Mouse (Mus musculus) CH12.LX (cell line): ENCODE data around the gene Rae1. TPM values are rescaled to one million over a fixed set of nuclear protein-coding genes. Genes with fewer than 3 reads are reported as not detected.

ENCODE experiments used
- DNase-seq: peaks from one replicate; pipeline ENCODE4 v3.0.0-alpha.2; 2013; ENCODE audit errors: extremely low read depth
- H3K27ac ChIP-seq: 2 replicates; pipeline ENCODE4 v1.5.1; 2012; ENCODE audit warnings: low read depth, mild to moderate bottlenecking, control low read depth, moderate library complexity; ENCODE audit not compliant: insufficient read depth
- H3K27me3 ChIP-seq: replicated peaks from 2 replicates; pipeline ENCODE3; 2012; ENCODE audit warnings: inconsistent platforms
- H3K36me3 ChIP-seq, 2 experiments: replicated peaks in 1 of 2; 2 replicates each; pipeline versions ENCODE3 to v1.6.1; 2012; ENCODE audit warnings: inconsistent platforms in 1 of 2, low read length in 1 of 2, mild to moderate bottlenecking in 1 of 2, mixed read lengths in 1 of 2, moderate library complexity in 1 of 2; ENCODE audit not compliant: control insufficient read depth in 1 of 2, insufficient read depth in 1 of 2
- H3K4me1 ChIP-seq, 2 experiments: 2 replicates each; pipeline ENCODE4 v1.6.1; 2012; ENCODE audit warnings: inconsistent platforms in 1 of 2, moderate library complexity in 1 of 2; ENCODE audit not compliant: insufficient read depth in 2 of 2, control insufficient read depth in 1 of 2
- H3K4me2 ChIP-seq: 2 replicates; pipeline ENCODE4 v1.6.1; 2012; ENCODE audit warnings: low read depth, mild to moderate bottlenecking, control low read depth; ENCODE audit not compliant: poor library complexity, insufficient read depth, severe bottlenecking
- H3K4me3 ChIP-seq, 3 experiments: fragments of 150-350 bp in 1 of 3; sonication (generic) in 1 of 3; replicated peaks in 1 of 3; 2 replicates each; pipeline versions ENCODE3 to v1.5.1; 2011 to 2012; ENCODE audit warnings: low read depth in 2 of 3, low read length in 2 of 3, mild to moderate bottlenecking in 2 of 3, moderate library complexity in 2 of 3, control low read depth in 1 of 3, improper control_type of control experiment in 1 of 3, inconsistent platforms in 1 of 3, mixed read lengths in 1 of 3; ENCODE audit not compliant: poor library complexity in 1 of 3
- H3K79me2 ChIP-seq: replicated peaks from 2 replicates; pipeline ENCODE4 v1.6.1; 2012; ENCODE audit warnings: mild to moderate bottlenecking, moderate library complexity; ENCODE audit not compliant: control insufficient read depth, poor library complexity, insufficient read depth, severe bottlenecking; ENCODE audit errors: extremely low read depth
- H3K9ac ChIP-seq: 2 replicates; pipeline ENCODE4 v1.6.1; 2012; ENCODE audit warnings: low read depth, mild to moderate bottlenecking, control low read depth, moderate library complexity; ENCODE audit not compliant: insufficient read depth
- H3K9me3 ChIP-seq: replicated peaks from 2 replicates; pipeline ENCODE3; 2012; ENCODE audit warnings: low read length, inconsistent platforms, mixed read lengths
- BHLHE40 ChIP-seq: IDR thresholded peaks from 2 replicates; pipeline ENCODE4 v1.6.1; 2011; ENCODE audit warnings: mild to moderate bottlenecking, low read depth, low read length, improper control_type of control experiment
- CHD1 ChIP-seq: IDR thresholded peaks from 2 replicates; pipeline ENCODE4 v1.6.1; 2012; ENCODE audit warnings: low read depth, low read length, improper control_type of control experiment, inconsistent platforms
- CHD2 ChIP-seq: IDR thresholded peaks from 2 replicates; pipeline ENCODE4 v1.6.1; 2011; ENCODE audit warnings: low read length, improper control_type of control experiment
- E2F4 ChIP-seq: IDR thresholded peaks from 2 replicates; pipeline ENCODE4 v1.6.1; 2011; ENCODE audit warnings: low read depth, low read length, improper control_type of control experiment; ENCODE audit not compliant: insufficient replicate concordance
- ELF1 ChIP-seq: IDR thresholded peaks from 2 replicates; pipeline ENCODE4 v1.6.1; 2014; ENCODE audit warnings: low read depth, mild to moderate bottlenecking, inconsistent platforms, low read length, improper control_type of control experiment
- EP300 ChIP-seq: IDR thresholded peaks from 2 replicates; pipeline ENCODE4 v1.6.1; 2011; ENCODE audit warnings: low read length, improper control_type of control experiment
- ETS1 ChIP-seq: conservative IDR thresholded peaks from 2 replicates; pipeline ENCODE4 v1.6.1; 2012; ENCODE audit warnings: low read depth, mild to moderate bottlenecking, inconsistent platforms, low read length, improper control_type of control experiment, moderate library complexity
- GABPA ChIP-seq: IDR thresholded peaks from 2 replicates; pipeline ENCODE4 v1.6.1; 2012; ENCODE audit warnings: low read depth, low read length, improper control_type of control experiment, inconsistent platforms; ENCODE audit not compliant: insufficient replicate concordance
- HCFC1 ChIP-seq: IDR thresholded peaks from 2 replicates; pipeline ENCODE4 v1.6.1; 2012; ENCODE audit warnings: low read depth, mild to moderate bottlenecking, inconsistent platforms, low read length, improper control_type of control experiment
- IRF4 ChIP-seq: IDR thresholded peaks from 2 replicates; pipeline ENCODE4 v1.6.1; 2014; ENCODE audit warnings: low read depth, mild to moderate bottlenecking, inconsistent platforms, low read length, improper control_type of control experiment
- JUN ChIP-seq: IDR thresholded peaks from 2 replicates; pipeline ENCODE4 v1.6.1; 2011; ENCODE audit warnings: low read depth, mild to moderate bottlenecking, low read length, improper control_type of control experiment, moderate library complexity; ENCODE audit not compliant: insufficient read depth
- JUND ChIP-seq: conservative IDR thresholded peaks from 2 replicates; pipeline ENCODE4 v1.6.1; 2011; ENCODE audit warnings: low read depth, low read length, improper control_type of control experiment
- MAFK ChIP-seq: IDR thresholded peaks from 2 replicates; pipeline ENCODE4 v1.6.1; 2011; ENCODE audit warnings: low read length, improper control_type of control experiment; ENCODE audit not compliant: insufficient replicate concordance
- MEF2A ChIP-seq: IDR thresholded peaks from 2 replicates; pipeline ENCODE4 v1.6.1; 2014; ENCODE audit warnings: low read depth, mild to moderate bottlenecking, inconsistent platforms, low read length, improper control_type of control experiment, borderline replicate concordance
- MYC ChIP-seq: IDR thresholded peaks from 2 replicates; pipeline ENCODE4 v1.6.1; 2011; ENCODE audit warnings: low read depth, mild to moderate bottlenecking, improper control_type of control experiment, low read length
- NELFE ChIP-seq: IDR thresholded peaks from 2 replicates; pipeline ENCODE4 v1.6.1; 2011; ENCODE audit warnings: low read depth, low read length, improper control_type of control experiment
- NRF1 ChIP-seq: IDR thresholded peaks from 2 replicates; pipeline ENCODE4 v1.6.1; 2014; ENCODE audit warnings: low read depth, mild to moderate bottlenecking, inconsistent platforms, low read length, improper control_type of control experiment, moderate library complexity
- PAX5 ChIP-seq: IDR thresholded peaks from 2 replicates; pipeline ENCODE4 v1.6.1; 2012; ENCODE audit warnings: low read length, inconsistent platforms, mixed read lengths
- POLR2A ChIP-seq: IDR thresholded peaks from 2 replicates; pipeline ENCODE4 v1.6.1; 2011; ENCODE audit warnings: low read depth, mild to moderate bottlenecking, improper control_type of control experiment, low read length
- RAD21 ChIP-seq: IDR thresholded peaks from 2 replicates; pipeline ENCODE4 v1.6.1; 2011; ENCODE audit warnings: low read depth, mild to moderate bottlenecking, low read length, improper control_type of control experiment, moderate library complexity
- TCF12 ChIP-seq: IDR thresholded peaks from 2 replicates; pipeline ENCODE4 v1.6.1; 2014; ENCODE audit warnings: low read depth, mild to moderate bottlenecking, inconsistent platforms, low read length, improper control_type of control experiment
- USF1 ChIP-seq: IDR thresholded peaks from 2 replicates; pipeline ENCODE4 v1.6.1; 2014; ENCODE audit warnings: low read depth, mild to moderate bottlenecking, inconsistent platforms, low read length, improper control_type of control experiment
- ZC3H11A ChIP-seq: IDR thresholded peaks from 2 replicates; pipeline ENCODE4 v1.6.1; 2012; ENCODE audit warnings: low read depth, mild to moderate bottlenecking, inconsistent platforms, low read length, improper control_type of control experiment
- dilution Hi-C: fragments of 300-500 bp; cut with MboI; formaldehyde crosslinking; loops from 2 replicates; pipeline ENCODE4 v1.14.3; 2020; ENCODE audit warnings: low sequenced_read_pairs; ENCODE audit not compliant: extremely low pct_unique_long_range_greater_than_20kb, extremely low pct_ligation_motif_present
- in situ Hi-C: fragments of 300-500 bp; cut with MboI; formaldehyde crosslinking; loops from 3 replicates; pipeline ENCODE4 v1.14.3; 2019; ENCODE audit warnings: low sequenced_read_pairs, low pct_ligation_motif_present, low pct_unique_long_range_greater_than_20kb, mixed read lengths
- polyA plus RNA-seq: library from polyadenylated mRNA; unstranded; fragments of >175 nt; gene quantifications from 2 replicates; pipeline ENCODE4 v1.2.1, GENCODE M21; 2012; ENCODE audit warnings: low read depth; ENCODE audit not compliant: insufficient read length
- total RNA-seq, 2 experiments: library from RNA; depleted of rRNA; stranded (reverse); fragments of 300-350 nt in 1 of 2; fragments of >200 nt in 1 of 2; gene quantifications; 2 replicates each; pipeline ENCODE4 v1.2.3; 2012 to 2014

Rae1 gene
- total and polyA plus RNA-seq, 3 experiments = 86.3 to 114 (median 95.0) TPM

DNA sequence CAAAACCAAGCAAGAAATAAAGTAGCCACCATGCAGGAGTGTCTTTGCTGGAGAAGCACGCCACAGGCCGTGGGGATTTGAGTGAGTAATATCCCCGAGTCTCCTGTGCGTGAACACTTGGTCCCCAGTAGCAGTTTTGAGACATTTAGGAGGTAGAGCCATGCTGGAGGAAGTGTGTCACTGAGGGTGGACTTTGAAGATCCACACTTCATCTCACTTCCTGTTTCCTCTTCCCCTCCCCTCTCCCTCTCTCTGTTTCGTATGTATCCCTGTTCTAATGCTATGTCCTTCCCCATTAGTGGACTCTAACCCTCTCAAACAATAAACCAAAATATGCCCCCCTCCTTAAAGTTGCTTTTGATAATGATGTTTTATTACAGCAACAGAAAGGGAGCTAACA lies 33.4 kb upstream of the Rae1 start:
- H3K27me3 ChIP-seq = peaks cover 2% of the 10 kb centered on the region
- H3K4me3 ChIP-seq = no peak overlapping the region
- no peaks in the 10 kb centered on the region for H3K9me3 ChIP-seq
- no peak overlapping the region for H3K4me2 ChIP-seq
- H3K4me1 ChIP-seq = peaks cover 10 to 18% of the 10 kb centered on the region in 2 experiments
- peak; percentile 46 for DNase-seq
- peak; percentile 54 for TF ChIP-seq EP300
- TF ChIP-seq TCF12 = 0 out of 2 replicates have a peak, but pooled peaks have one; percentile 20
- 0 out of 2 replicates have a peak, but pooled peaks have one; percentile 23 for TF ChIP-seq MYC
- TF ChIP-seq HCFC1 = peak; percentile 63
- TF ChIP-seq IRF4 = peak; percentile 27; the same call in 1 of the 2 replicates
- no peak for TF ChIP-seq E2F4
- no peak for TF ChIP-seq MEF2A
- no peak for TF ChIP-seq ZC3H11A
- TF ChIP-seq ETS1 = no peak
- TF ChIP-seq GABPA = no peak
- TF ChIP-seq USF1 = no peak
- no peak for TF ChIP-seq NRF1
- TF ChIP-seq ELF1 = peak; percentile 69
- no peak overlapping the region for H3K27ac ChIP-seq
- in situ Hi-C loops (loop anchor here (10.0 kb wide), 1 partner anchor 132 kb away; no protein-coding TSS in a partner anchor), dilution Hi-C loops (no loop called here)
- no peaks in the 10 kb centered on the region for H3K36me3 ChIP-seq
- H3K79me2 ChIP-seq = no peaks in the 10 kb centered on the region
- no peak overlapping the region for H3K9ac ChIP-seq

DNA sequence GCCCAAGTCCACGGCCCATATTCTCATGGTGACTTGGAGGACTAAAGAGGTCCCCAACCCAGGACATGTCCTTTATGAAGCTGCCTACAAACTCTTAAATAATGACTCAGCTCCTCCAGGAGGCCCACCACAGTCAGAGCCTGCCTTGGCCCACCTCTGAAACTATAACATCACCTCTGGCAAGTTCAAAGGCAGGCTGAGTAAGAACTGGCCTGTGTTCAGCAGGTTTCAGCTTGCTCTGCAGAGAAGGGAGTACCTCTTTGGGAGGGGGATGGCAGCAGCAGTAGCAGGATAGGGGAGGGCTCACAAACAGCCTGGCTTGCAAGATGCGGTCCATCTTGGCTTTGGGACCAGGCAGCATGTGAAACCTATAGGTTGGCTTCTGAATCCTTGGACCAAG lies 28.1 kb upstream of the Rae1 start:
- Histone ChIP-seq H3K79me2 (no peaks in the 10 kb centered on the region), H3K9ac (no peak overlapping the region), H3K9me3 (no peaks in the 10 kb centered on the region), H3K36me3 (no peaks in the 10 kb centered on the region), H3K27me3 (peaks cover 2% of the 10 kb centered on the region), H3K27ac (no peak overlapping the region), H3K4me2 (no peak overlapping the region), H3K4me3 (no peak overlapping the region), H3K4me1 (peaks cover 15 to 32% of the 10 kb centered on the region in 2 experiments)
- dilution Hi-C loops = no loop called here
- TF ChIP-seq MEF2A (0 out of 2 replicates have a peak, but pooled peaks have one; percentile 21), JUND (no peak), NELFE (no peak), MAFK (0 out of 2 replicates have a peak, but pooled peaks have one; percentile 43), EP300 (peak; percentile 55), IRF4 (peak; percentile 93), ZC3H11A (no peak), HCFC1 (no peak), RAD21 (no peak), PAX5 (no peak), CHD2 (peak; percentile 44), POLR2A (no peak), CHD1 (peak; percentile 96), TCF12 (peak; percentile 20; the same call in 1 of the 2 replicates), BHLHE40 (peak; percentile 29; the same call in 1 of the 2 replicates), JUN (peak; percentile 32)
- in situ Hi-C loops = no loop called here
- no peak for DNase-seq
